Mouse (Mus musculus) heart, postnatal 10 days (tissue): ENCODE measurements at regions not wholly inside any gene's neighbourhood (a gene's known extent, or its start where the extent isn't known, plus 50 kb on each side); places are given as distances from the start of the nearest gene placed in this dataset.

Experiments used
- DNase-seq, 2 experiments: peaks; one replicate each; pipeline ENCODE4 v3.0.0; 2021
- intact Hi-C: fragments of 180-260 bp; cut with DNase I; formaldehyde crosslinking; loops from one replicate; pipeline ENCODE4 v1.15.1; 2025

GRCm38 (mm10) chr12:92156726-92157125 is 307.8 kb upstream of the Sel1l start:
- DNase-seq, result no peak
- intact Hi-C loops, result no loop called here

- no peak for DNase-seq
- intact Hi-C loops, result no loop called here
Observed at GRCm38 (mm10) chr12:92152922-92153235, 303.9 kb upstream of the Sel1l start.

- no peak for DNase-seq
- intact Hi-C loops, result no loop called here
Observed at GRCm38 (mm10) chr12:92152043-92152921, 303.3 kb upstream of the Sel1l start.

- intact Hi-C loops, result no loop called here
- DNase-seq, result no peak
Observed at GRCm38 (mm10) chr12:92137539-92137938, 288.6 kb upstream of the Sel1l start.

GRCm38 (mm10) chr12:92127648-92128047 is 278.7 kb upstream of the Sel1l start:
- DNase-seq, result no peak
- intact Hi-C loops, result no loop called here

- intact Hi-C loops, result no loop called here
- DNase-seq, result peak; percentile 12 to 22
Observed at GRCm38 (mm10) chr12:92120164-92120815, 271.3 kb upstream of the Sel1l start.

GRCm38 (mm10) chr12:92109615-92110014 is 260.7 kb upstream of the Sel1l start:
- DNase-seq, result no peak
- intact Hi-C loops, result no loop called here

- no peak for DNase-seq
- intact Hi-C loops, result no loop called here
Observed at GRCm38 (mm10) chr12:92100080-92100479, 251.1 kb upstream of the Sel1l start.

- peak; percentile 1 to 3 for DNase-seq
- intact Hi-C loops, result no loop called here
Observed at GRCm38 (mm10) chr12:92092794-92093365, 243.9 kb upstream of the Sel1l start.

GRCm38 (mm10) chr12:92073209-92073608 is 224.3 kb upstream of the Sel1l start:
- no peak for DNase-seq
- intact Hi-C loops, result no loop called here

GRCm38 (mm10) chr12:92062731-92063130 is 213.8 kb upstream of the Sel1l start:
- no peak for DNase-seq
- intact Hi-C loops, result no loop called here

- intact Hi-C loops, result no loop called here
- peak; percentile 5 to 18 for DNase-seq
Observed at GRCm38 (mm10) chr12:92040481-92040880, 191.5 kb upstream of the Sel1l start.

GRCm38 (mm10) chr12:92029192-92029591 is 180.2 kb upstream of the Sel1l start:
- no peak for DNase-seq
- intact Hi-C loops, result no loop called here

- intact Hi-C loops, result no loop called here
- no peak for DNase-seq
Observed at GRCm38 (mm10) chr12:92028354-92028753, 179.4 kb upstream of the Sel1l start.

GRCm38 (mm10) chr12:92024461-92025218 is 175.7 kb upstream of the Sel1l start:
- no peak for DNase-seq
- intact Hi-C loops, result no loop called here

GRCm38 (mm10) chr12:92019593-92020224 is 170.8 kb upstream of the Sel1l start:
- intact Hi-C loops, result no loop called here
- no peak for DNase-seq

- no peak for DNase-seq
- intact Hi-C loops, result no loop called here
Observed at GRCm38 (mm10) chr12:92015373-92015772, 166.4 kb upstream of the Sel1l start.

- no peak for DNase-seq
- intact Hi-C loops, result no loop called here
Observed at GRCm38 (mm10) chr12:92013979-92014378, 165.0 kb upstream of the Sel1l start.

GRCm38 (mm10) chr12:92013244-92013643 is 164.3 kb upstream of the Sel1l start:
- intact Hi-C loops, result no loop called here
- peak; percentile 8 to 35 for DNase-seq

- DNase-seq, result no peak
Observed at GRCm38 (mm10) chr12:92004391-92005094, 155.6 kb upstream of the Sel1l start.

More at GRCm38 (mm10) chr12:92004391-92005094, 155.6 kb upstream of the Sel1l start:
- intact Hi-C loops, result no loop called here
